Mouse (Mus musculus) heart, embryonic 16.5 days (tissue): ENCODE results near the gene Sucnr1. TPM values are rescaled to one million over a fixed set of nuclear protein-coding genes. Genes with fewer than 3 reads are reported as not detected.

Experiments
- ATAC-seq: fragments of 200-750 bp; cut with Nextera tagmentation; replicated peaks from 2 replicates; pipeline ENCODE4 v1.8.0; 2017; ENCODE audit warnings: moderate number of reproducible peaks; ENCODE audit not compliant: insufficient read depth, low FRiP score; ENCODE audit errors: extremely low read depth
- H3K27ac ChIP-seq: fragments of 300-500 bp; sonication (generic); 2 replicates; pipeline ENCODE4 v1.5.1; 2014; ENCODE audit warnings: mild to moderate bottlenecking, low read length, control low read depth, moderate library complexity
- H3K27me3 ChIP-seq: fragments of 300-500 bp; sonication (generic); 2 replicates; pipeline ENCODE4 v1.6.1; 2014; ENCODE audit warnings: low read length, mixed read lengths; ENCODE audit not compliant: control insufficient read depth, insufficient read depth
- H3K36me3 ChIP-seq: fragments of 300-500 bp; sonication (generic); 2 replicates; pipeline ENCODE4 v1.6.1; 2014; ENCODE audit not compliant: control insufficient read depth, insufficient read depth
- H3K4me1 ChIP-seq: fragments of 300-500 bp; sonication (generic); 2 replicates; pipeline ENCODE4 v1.6.1; 2014; ENCODE audit warnings: low read length, mixed read lengths; ENCODE audit not compliant: control insufficient read depth, insufficient read depth
- H3K4me2 ChIP-seq: fragments of 300-500 bp; sonication (generic); 2 replicates; pipeline ENCODE4 v1.6.1; 2014; ENCODE audit warnings: low read depth, mild to moderate bottlenecking, control low read depth, low read length
- H3K4me3 ChIP-seq: fragments of 300-500 bp; sonication (generic); 2 replicates; pipeline ENCODE4 v1.5.1; 2014; ENCODE audit warnings: mild to moderate bottlenecking, control low read depth, low read length
- H3K9ac ChIP-seq: fragments of 300-500 bp; sonication (generic); 2 replicates; pipeline ENCODE4 v1.6.1; 2014; ENCODE audit warnings: low read length, control low read depth
- H3K9me3 ChIP-seq: fragments of 300-500 bp; sonication (generic); replicated peaks from 2 replicates; pipeline ENCODE4 v1.6.1; 2016; ENCODE audit warnings: low read length; ENCODE audit not compliant: control insufficient read depth
- WGBS: fragments of 180-500 bp; shearing (Covaris S2); extraction: QIAGEN DNeasy Blood & Tissue Kit; methylation state at CpG from one replicate; pipeline ENCODE4 v1.1.7; 2014; 5-methylcytosine and 5-hydroxymethylcytosine counted together
- polyA plus RNA-seq: library from polyadenylated mRNA; unstranded; fragments of >200 nt; fragmentation: Nextera tagmentation; extraction: Ambion mirVana; gene quantifications from 2 replicates; pipeline ENCODE4 v1.2.1, GENCODE M21; 2015

The Sucnr1 gene
- 0.14 and 0.21 TPM in 2 replicates for polyA plus RNA-seq

DNA sequence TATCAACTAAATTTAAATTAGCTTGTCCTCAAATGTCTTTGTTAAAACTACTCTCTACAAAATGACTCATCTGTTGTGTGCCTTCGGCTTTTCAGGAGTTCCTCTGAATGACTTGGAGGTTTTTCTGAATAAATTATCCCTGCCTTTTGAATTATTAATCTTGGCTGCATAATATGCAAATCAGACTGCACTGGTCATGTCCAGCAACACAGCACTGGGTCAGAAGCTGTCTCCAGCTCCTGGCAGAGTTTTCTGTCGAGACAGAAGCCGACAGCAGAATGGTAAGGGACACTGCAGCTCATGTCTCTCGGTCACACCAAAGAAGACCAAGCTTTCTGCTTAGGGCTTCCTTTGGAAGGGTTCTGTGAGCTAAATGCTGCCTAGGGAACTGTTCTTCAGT lies at the start of gene Sucnr1:
Gene Sucnr1, plus strand, starts transcription at position 222 of the 400 bp plus-strand sequence.
- WGBS: 60% methylated on average over 4 of the region's 4 CpGs

DNA sequence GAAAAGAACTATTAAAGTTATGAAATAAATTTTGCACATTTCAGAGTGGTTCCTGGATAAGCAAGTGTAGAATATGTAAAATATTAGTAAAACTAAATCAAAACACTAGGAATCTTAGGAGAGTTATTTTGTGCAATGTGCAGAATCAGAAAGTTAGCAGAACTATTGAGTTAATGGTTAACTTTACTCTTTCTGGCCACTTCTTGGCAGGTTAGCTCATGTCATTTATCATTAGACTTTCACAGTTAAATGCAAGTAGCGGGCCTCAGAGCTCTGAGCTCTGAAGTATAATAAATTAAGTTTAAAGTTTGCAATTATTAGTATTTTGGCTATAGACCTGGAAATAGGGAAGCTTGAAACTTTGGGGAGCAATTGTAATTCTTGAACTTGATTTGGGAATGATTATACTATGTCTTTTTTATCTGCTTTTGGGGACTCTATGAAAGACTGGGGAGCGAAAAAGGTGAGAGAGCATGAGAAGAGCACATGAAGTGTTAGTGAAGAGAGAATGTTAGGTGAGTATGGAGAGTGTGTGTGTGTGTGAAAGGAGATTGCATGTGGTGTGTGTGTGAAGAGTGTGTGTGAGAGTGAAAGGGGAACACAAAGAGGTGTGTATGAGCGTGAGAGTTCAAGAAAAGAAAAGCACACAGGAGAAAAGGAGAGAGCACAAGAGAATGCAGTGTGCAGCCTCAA lies 35.3 kb upstream of the Sucnr1 start:
- WGBS: 76% methylated on average over 3 of the region's 3 CpGs
- Histone ChIP-seq H3K27ac (no peak overlapping the region), H3K9me3 (no peaks in the 10 kb centered on the region), H3K36me3 (no peaks in the 10 kb centered on the region), H3K4me1 (no peaks in the 10 kb centered on the region), H3K4me3 (no peak overlapping the region), H3K4me2 (no peak overlapping the region), H3K27me3 (no peaks in the 10 kb centered on the region), H3K9ac (no peak overlapping the region)
- no peak for ATAC-seq

More for the DNA sequence above, at the start of gene Sucnr1:
- no peak within 1 kb of the TSS for H3K9ac ChIP-seq
- no peaks in the 10 kb centered on the region for H3K36me3 ChIP-seq
- no peaks in the 10 kb centered on the region for H3K9me3 ChIP-seq
- H3K4me2 ChIP-seq: no peak within 1 kb of the TSS
- no peaks in the 10 kb centered on the region for H3K27me3 ChIP-seq
- no peak within 1 kb of the TSS for H3K4me3 ChIP-seq
- no peak within 1 kb of the TSS for H3K27ac ChIP-seq
- H3K4me1 ChIP-seq: no peaks in the 10 kb centered on the region; the same call in 1 of the 2 replicates
- no peak for ATAC-seq

DNA sequence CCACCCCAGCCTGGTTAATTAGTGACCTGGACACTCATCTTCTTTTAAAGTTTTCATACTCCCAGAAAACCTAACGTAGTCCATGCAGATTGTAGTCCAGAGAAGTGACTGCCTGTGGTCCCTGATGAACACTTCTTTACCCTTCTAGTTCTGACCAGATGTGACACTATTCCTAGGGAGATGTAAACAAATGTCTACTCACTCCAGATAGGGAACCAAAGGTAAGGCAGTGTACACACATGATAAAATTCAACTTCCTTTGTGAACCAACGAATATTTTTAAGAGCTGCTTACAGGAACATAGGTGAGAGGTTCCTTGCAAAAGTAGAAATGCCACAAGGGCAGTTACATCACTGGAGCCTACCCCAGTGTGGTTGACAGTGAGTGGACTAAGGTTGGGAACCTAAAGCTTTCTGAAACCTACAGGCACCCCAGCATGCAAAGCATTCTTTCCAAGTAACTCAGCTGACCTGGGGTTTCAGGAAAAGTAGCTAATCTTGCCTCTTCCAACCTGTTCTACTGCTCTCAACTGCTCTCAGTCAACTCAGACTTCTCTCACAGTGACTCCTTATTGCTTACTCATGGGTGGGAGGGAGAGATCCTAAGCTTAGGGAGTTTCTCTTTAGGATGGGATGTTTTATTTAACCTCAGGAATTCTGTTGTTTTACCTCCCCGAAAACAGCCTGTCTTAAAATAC lies 28.3 kb upstream of the Sucnr1 start:
- WGBS: 70% methylated on average over 3 of the region's 3 CpGs
- Histone ChIP-seq H3K4me2 (no peak overlapping the region), H3K27me3 (no peaks in the 10 kb centered on the region), H3K27ac (no peak overlapping the region), H3K4me3 (no peak overlapping the region), H3K9ac (no peak overlapping the region), H3K4me1 (no peaks in the 10 kb centered on the region), H3K36me3 (no peaks in the 10 kb centered on the region), H3K9me3 (no peaks in the 10 kb centered on the region)
- no peak for ATAC-seq

DNA sequence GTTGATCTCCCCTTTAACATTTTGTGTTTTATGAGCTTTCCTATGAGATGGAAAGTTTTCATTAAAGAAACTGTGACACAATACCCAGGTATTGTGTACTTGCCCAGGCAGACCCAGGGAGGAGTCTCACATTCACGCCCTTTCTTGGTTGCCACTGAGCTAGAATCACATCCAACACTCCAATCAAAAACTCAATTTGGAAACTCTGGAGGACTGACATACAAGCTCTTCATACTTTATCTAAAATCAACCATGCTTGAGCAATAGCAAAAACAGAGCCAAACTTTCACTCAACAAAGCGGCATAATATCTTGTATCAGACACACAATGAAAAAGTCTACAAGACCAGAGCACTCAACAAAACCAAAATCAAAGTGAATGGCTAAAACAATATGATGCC lies 27.7 kb upstream of the Sucnr1 start:
- no peak overlapping the region for H3K9ac ChIP-seq
- H3K27ac ChIP-seq: no peak overlapping the region
- H3K36me3 ChIP-seq: no peaks in the 10 kb centered on the region
- 84% methylated on average over 2 of the region's 2 CpGs for WGBS
- H3K4me3 ChIP-seq: no peak overlapping the region
- no peaks in the 10 kb centered on the region for H3K9me3 ChIP-seq
- H3K27me3 ChIP-seq: no peaks in the 10 kb centered on the region
- no peaks in the 10 kb centered on the region for H3K4me1 ChIP-seq
- ATAC-seq: no peak
- H3K4me2 ChIP-seq: no peak overlapping the region

DNA sequence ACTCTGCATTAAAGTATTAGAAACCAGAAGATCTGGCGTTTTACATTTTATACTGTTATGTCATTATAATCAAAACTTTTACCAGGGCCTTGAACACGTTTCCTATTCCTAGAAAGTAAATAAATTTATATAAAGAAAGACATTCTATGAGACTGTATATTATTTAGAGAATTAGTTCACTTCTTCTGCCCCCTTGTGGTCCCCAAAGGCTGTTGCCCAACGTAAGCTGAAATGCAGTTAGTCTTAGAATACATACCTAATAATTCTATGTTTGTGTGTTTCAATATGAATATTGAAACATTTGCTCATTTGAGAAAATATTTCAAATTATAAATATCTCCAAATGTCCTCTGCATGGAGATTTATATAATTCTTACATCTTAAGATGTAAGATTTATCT lies 25.2 kb upstream of the Sucnr1 start:
- Histone ChIP-seq H3K27me3 (no peaks in the 10 kb centered on the region), H3K36me3 (no peaks in the 10 kb centered on the region), H3K9me3 (no peaks in the 10 kb centered on the region), H3K4me2 (no peak overlapping the region), H3K9ac (no peak overlapping the region), H3K4me3 (no peak overlapping the region), H3K4me1 (no peaks in the 10 kb centered on the region), H3K27ac (no peak overlapping the region)
- 27% methylated on average over 3 of the region's 3 CpGs for WGBS
- ATAC-seq: no peak

DNA sequence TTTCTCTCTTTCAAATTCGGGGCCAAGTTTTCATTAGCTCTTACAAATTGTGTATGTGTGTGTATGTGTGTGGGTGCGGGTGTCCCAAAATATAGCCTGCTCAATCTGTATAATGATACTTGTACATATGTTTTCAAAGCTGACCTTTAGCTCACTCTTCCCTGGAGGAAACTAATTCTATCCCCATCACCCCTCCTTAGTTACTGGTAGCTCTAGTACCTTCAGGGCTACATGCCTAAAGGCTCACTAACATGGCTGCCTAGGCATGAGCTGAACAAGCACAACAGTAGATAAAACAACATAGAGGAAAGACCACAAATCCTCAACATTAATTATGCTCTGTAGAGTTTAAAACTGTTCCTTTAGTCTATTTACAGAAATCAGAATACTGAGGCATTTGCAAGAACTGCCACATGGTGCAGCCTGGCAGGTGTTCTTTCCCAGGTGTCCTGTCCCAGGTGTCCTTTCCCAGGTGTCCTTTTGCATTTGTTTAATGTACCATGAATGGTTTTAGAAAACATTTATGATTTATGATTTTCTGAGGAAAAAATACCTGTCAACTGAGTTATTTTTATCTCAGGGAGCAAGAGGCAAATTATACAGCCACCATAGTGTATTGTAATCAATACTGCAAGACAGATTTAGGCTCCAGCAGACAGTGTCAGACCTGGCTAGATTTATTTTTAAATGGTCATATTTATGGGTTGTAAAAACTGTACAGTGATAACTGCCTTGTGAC lies 24.4 kb upstream of the Sucnr1 start:
- 80% methylated on average over 2 of the region's 2 CpGs for WGBS
- no peak overlapping the region for H3K4me2 ChIP-seq
- H3K4me1 ChIP-seq: no peaks in the 10 kb centered on the region
- no peak overlapping the region for H3K4me3 ChIP-seq
- H3K9me3 ChIP-seq: no peaks in the 10 kb centered on the region
- H3K36me3 ChIP-seq: no peaks in the 10 kb centered on the region
- H3K9ac ChIP-seq: no peak overlapping the region
- H3K27me3 ChIP-seq: no peaks in the 10 kb centered on the region
- no peak overlapping the region for H3K27ac ChIP-seq
- ATAC-seq: no peak

DNA sequence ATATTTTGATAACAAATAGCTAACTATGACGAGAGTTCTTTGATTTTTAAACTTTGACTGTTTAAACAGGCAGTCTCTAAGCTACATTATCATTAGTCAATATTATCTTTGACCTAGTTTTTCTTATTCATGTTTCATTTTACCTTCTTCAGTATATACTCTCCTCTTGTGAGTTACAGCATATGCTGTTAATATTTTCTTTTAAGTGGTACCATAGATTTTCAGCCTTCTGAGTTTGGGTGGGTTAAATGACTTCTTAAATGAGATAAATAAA lies 23.9 kb upstream of the Sucnr1 start:
- Histone ChIP-seq H3K27ac (no peak overlapping the region), H3K4me3 (no peak overlapping the region), H3K36me3 (no peaks in the 10 kb centered on the region), H3K9ac (no peak overlapping the region), H3K4me2 (no peak overlapping the region), H3K4me1 (no peaks in the 10 kb centered on the region), H3K9me3 (no peaks in the 10 kb centered on the region), H3K27me3 (no peaks in the 10 kb centered on the region)
- ATAC-seq: no peak
- 44% methylated on average over 1 of the region's 1 CpGs for WGBS

DNA sequence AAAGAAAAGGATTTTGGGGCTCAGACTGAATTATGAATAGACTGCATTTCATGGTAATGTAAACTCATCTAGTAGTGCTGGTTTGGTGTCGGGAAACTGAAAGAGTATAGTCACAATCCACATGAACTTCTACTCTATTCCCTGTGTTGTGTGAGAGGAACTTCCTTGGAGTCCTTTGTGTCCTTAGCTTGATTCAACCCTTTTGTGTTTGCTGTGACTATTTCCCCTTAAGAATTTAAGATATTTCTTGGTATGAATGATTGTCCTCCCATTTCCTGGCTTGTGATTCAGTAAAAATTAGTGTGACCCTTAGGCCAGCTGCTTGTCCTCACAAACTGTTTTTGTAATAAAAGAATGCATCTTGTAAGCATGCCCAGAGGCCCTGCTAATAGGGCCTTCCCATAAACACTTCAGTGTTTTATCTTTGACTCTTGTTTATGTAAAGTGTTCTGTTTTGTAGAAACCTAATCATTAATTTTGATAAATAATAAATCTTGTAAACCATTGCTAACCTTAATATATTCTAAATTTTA lies 2.7 kb upstream of the Sucnr1 start:
- no peak for ATAC-seq
- 91% methylated on average over 1 of the region's 1 CpGs for WGBS

DNA sequence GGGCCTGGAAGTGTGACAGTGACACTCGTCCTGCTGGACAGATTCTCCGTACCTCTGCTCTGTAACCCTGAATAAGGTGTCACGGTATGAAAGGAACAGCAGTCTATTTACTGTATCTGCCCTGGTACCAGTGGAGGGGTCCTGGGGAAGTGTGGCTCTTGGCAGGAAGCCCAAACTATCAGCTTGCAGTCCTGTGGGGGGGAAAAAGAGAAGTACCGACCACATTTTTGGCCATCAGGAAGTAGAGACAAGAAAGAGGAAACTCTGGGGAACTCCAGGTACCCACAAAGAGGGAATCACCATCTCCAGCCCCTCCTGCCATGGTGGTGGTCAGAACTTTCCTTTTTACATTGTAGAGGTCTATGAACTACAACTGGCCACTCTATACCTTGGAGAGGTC lies 1.1 kb upstream of the Sucnr1 start:
- ATAC-seq: no peak
- 9% methylated on average over 4 of the region's 4 CpGs for WGBS

More for the DNA sequence above, 2.7 kb upstream of the Sucnr1 start:
- Histone ChIP-seq H3K9me3 (no peaks in the 10 kb centered on the region), H3K4me2 (no peak overlapping the region), H3K4me1 (no peaks in the 10 kb centered on the region; the same call in 1 of the 2 replicates), H3K9ac (no peak overlapping the region), H3K27ac (no peak overlapping the region), H3K4me3 (no peak overlapping the region), H3K36me3 (no peaks in the 10 kb centered on the region), H3K27me3 (no peaks in the 10 kb centered on the region)

More for the DNA sequence above, 1.1 kb upstream of the Sucnr1 start:
- Histone ChIP-seq H3K27me3 (no peaks in the 10 kb centered on the region), H3K27ac (no peak overlapping the region), H3K9me3 (no peaks in the 10 kb centered on the region), H3K9ac (no peak overlapping the region), H3K36me3 (no peaks in the 10 kb centered on the region), H3K4me3 (no peak overlapping the region), H3K4me2 (no peak overlapping the region), H3K4me1 (no peaks in the 10 kb centered on the region; the same call in 1 of the 2 replicates)
